Mouse (Mus musculus): Measurements from ENCODE around the gene Nin. TPM values are rescaled to one million over a fixed set of nuclear protein-coding genes. Genes with fewer than 3 reads are reported as not detected.

The Nin gene
- polyA plus RNA-seq, 1 experiment from 2014 or later: 15.7 TPM

DNA sequence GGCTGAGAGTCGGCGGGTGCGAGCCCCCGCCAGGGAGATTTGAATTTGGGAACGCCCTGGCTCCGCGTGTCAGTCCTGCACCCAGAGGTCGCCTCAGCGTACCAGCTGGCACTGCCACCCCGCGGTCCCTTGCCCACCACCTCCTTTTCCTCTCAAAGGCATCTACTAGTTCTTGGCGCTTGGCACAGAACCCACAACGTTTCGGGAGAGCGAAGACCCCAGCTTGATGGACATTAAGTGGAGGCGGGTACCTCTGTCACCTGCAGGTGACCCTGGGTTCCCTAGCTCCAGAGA, 1.5 kb downstream of the Nin start:
- peak overlapping the region; percentile 91 for H3K9ac ChIP-seq
- H3K36me3 ChIP-seq: no peaks in the 10 kb centered on the region
- peaks cover 29% of the 10 kb centered on the region for H3K4me1 ChIP-seq
- H3K4me2 ChIP-seq (replicated peaks): peak overlapping the region; percentile 86
- no peak for ATAC-seq (ENCODE audit: low FRiP score)
- WGBS: 2% methylated on average over 12 of the region's 16 CpGs
- H3K4me3 ChIP-seq: peak overlapping the region; percentile 84
- no peaks in the 10 kb centered on the region; the same call in 1 of the 2 replicates for H3K27me3 ChIP-seq
- H3K9me3 ChIP-seq (replicated peaks): no peaks in the 10 kb centered on the region
- peak overlapping the region; percentile 93 for H3K27ac ChIP-seq

DNA sequence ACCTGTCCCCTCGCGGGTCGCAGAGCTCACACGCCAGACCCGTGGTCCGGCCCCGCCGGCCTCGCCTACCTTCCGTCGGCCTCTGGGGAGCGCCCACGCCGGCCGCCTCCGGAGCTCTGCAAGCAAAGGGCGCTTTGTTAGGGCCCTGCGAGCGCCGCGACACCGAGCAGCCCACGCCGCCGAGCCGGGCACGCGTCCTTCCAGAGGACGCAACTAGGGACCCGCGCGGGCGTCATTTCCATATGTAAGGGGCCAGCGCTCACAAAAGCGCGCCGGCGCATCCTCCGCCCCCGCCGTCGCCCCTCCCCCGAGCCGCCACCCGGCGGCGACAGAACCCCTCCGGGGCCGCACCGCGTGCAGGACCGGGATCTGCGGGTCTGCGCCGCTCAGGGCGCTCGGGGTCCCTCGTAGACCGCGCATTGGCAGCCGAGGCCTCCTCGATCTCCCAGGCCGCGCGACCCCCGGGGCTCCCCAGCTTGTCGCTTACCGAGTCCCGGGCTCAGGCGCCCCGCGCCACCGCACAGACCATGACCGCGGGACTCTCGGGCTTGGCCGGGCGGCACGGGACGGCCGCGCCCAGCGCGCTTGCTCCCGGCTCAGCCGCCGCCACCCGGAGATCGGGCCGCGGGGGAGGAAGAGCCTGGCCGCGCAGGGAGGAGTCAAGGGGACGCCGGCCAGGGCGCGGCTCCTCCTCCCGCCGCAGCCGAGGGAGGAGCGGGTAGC, 2.0 kb downstream of the Nin start:
- Histone ChIP-seq H3K4me1 (peaks cover 34% of the 10 kb centered on the region), H3K27me3 (no peaks in the 10 kb centered on the region; the same call in 1 of the 2 replicates), H3K27ac (peak overlapping the region; percentile 93), H3K9ac (peak overlapping the region; percentile 91), H3K4me3 (peak overlapping the region; percentile 84), H3K36me3 (no peaks in the 10 kb centered on the region), H3K9me3 (replicated peaks) (no peaks in the 10 kb centered on the region), H3K4me2 (replicated peaks) (peak overlapping the region; percentile 86)
- WGBS: under 1% methylated on average over 92 of the region's 101 CpGs
- ATAC-seq (ENCODE audit: low FRiP score): peak; percentile 84

DNA sequence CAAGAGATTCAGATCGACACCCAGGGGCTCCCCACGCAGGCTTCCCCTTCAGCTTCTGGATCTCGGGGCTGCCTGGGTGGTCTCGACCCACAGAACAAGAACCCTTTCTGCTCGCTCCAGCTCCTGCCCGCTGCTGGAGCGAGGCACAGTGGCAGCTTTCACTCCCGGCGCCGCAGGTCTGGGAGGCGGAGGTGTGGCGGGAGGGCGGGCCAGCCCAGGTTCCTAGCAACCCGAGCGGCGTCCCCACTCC, 2.5 kb downstream of the Nin start:
- Histone ChIP-seq H3K9me3 (replicated peaks) (no peaks in the 10 kb centered on the region), H3K4me3 (peak overlapping the region; percentile 84), H3K27ac (peak overlapping the region; percentile 93), H3K9ac (peak overlapping the region; percentile 91), H3K27me3 (no peaks in the 10 kb centered on the region; the same call in 1 of the 2 replicates), H3K36me3 (no peaks in the 10 kb centered on the region), H3K4me2 (replicated peaks) (peak overlapping the region; percentile 86), H3K4me1 (peaks cover 39% of the 10 kb centered on the region)
- peak; percentile 69 for ATAC-seq (ENCODE audit: low FRiP score)
- 0% methylated on average over 13 of the region's 16 CpGs for WGBS

DNA sequence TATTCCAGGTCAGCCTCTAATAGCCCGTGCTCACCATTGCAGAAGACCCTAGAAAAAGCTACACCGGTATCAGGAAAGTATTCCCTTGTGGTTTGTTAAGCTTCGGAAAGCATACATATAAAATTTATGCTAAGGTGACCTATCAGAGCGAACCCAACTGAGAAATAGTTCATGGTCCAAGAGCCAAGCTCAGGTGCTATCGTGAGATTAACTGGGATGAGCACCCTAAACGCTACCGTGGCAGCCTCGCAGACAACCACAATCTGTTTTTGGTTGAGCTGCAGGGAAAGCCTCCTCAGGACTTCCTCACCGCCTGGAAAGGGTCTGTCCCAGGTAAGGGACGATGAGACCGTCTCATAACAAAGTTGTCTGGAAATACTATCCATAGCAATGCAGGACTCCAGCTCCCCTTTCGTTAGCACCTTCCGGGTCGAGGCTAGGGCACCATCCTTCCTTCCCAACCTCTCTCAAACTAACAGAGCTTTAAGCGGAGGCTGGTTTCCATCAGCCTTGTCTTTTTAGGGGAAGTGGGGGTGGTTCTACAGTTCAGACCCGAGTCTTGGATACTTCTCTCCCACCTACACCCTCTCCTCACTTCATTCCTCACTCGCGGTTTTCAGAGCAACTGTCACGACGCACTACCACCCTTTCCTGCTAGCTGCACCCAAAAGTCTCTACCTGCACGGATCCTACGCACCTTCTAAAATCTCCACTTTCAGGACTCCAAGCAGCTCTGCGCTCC, 3.0 kb downstream of the Nin start:
- no peaks in the 10 kb centered on the region; the same call in 1 of the 2 replicates for H3K27me3 ChIP-seq
- no peaks in the 10 kb centered on the region for H3K36me3 ChIP-seq
- H3K4me3 ChIP-seq: peak overlapping the region; percentile 84
- H3K4me1 ChIP-seq: peaks cover 44% of the 10 kb centered on the region
- peak overlapping the region; percentile 86 for H3K4me2 ChIP-seq (replicated peaks)
- WGBS: 13% methylated on average over 23 of the region's 23 CpGs
- H3K27ac ChIP-seq: peak overlapping the region; percentile 93; the same call in 1 of the 2 replicates
- peak overlapping the region; percentile 91 for H3K9ac ChIP-seq
- no peak for ATAC-seq (ENCODE audit: low FRiP score)
- H3K9me3 ChIP-seq (replicated peaks): no peaks in the 10 kb centered on the region

DNA sequence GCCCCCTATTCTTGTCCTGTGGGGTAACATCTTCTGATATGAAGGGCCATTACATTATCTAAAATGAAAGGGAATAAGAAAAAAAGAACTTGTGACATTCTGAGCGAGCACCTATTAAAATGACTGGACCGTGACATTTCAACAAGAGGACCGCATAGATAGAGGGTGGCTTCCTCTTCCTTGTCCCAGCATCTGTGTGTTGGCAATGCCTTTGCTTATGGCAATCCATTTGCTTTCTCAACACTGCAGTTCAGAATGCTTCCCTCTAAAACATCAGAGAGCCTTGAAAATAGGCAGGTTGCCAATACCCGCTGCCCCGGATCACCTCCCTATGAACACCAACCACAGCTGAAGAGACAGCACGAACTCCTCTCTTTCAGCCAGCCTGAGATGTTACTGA, 3.6 kb downstream of the Nin start:
- Histone ChIP-seq H3K4me1 (peaks cover 50% of the 10 kb centered on the region), H3K9me3 (replicated peaks) (no peaks in the 10 kb centered on the region), H3K27ac (no peak overlapping the region), H3K4me3 (peak overlapping the region; percentile 84), H3K9ac (peak overlapping the region; percentile 91; the same call in 1 of the 2 replicates), H3K36me3 (no peaks in the 10 kb centered on the region), H3K4me2 (replicated peaks) (peak overlapping the region; percentile 86), H3K27me3 (no peaks in the 10 kb centered on the region; the same call in 1 of the 2 replicates)
- no peak for ATAC-seq (ENCODE audit: low FRiP score)
- 60% methylated on average over 6 of the region's 6 CpGs for WGBS

DNA sequence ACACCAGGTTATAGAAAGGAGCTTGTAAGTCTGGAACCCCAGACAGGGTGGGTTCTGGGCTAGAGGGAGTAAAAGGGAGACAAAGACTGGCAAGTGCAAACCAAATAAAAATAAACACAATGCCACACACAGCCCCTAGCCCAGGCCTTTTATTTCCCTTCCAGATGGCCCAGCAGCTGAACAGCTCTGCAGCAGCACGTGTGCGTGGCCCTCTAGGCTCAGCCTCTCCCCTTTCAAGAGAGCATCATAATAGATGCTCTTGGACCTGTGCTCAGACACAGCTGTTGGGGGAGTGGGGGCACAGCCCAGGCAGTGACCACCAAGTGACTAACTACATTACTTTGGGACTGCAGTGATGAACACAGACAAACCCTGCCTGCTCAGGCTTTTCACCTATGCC, 5.4 kb downstream of the Nin start:
- no peaks in the 10 kb centered on the region for H3K27me3 ChIP-seq
- no peaks in the 10 kb centered on the region for H3K9me3 ChIP-seq (replicated peaks)
- WGBS: 9% methylated on average over 2 of the region's 2 CpGs
- H3K9ac ChIP-seq: no peak overlapping the region
- H3K4me1 ChIP-seq: peaks cover 63% of the 10 kb centered on the region
- peak; percentile 44 for ATAC-seq (ENCODE audit: low FRiP score)
- no peaks in the 10 kb centered on the region for H3K36me3 ChIP-seq
- H3K27ac ChIP-seq: peak overlapping the region; percentile 66
- no peak overlapping the region for H3K4me2 ChIP-seq (replicated peaks)
- H3K4me3 ChIP-seq: no peak overlapping the region

DNA sequence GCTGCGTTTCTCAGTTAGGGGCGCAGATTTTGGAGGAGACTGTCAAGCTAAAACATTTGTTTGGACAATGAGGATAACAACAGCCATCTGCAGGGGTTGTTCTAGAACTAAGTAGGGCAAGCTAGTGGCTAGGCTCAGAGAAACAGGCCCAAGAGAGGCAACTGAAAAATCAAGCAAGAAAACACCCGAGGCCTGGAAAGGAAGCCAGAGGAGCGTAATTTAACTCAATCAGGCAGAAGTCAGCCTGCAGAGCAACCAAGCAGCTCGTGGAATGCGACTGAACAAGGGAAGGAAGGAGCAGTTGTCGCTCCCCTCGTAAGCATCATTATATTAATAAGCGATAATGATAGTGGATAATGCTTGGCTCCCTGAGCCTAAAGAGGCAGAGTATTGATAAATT, 7.0 kb downstream of the Nin start:
- no peak for ATAC-seq (ENCODE audit: low FRiP score)
- WGBS: 58% methylated on average over 9 of the region's 9 CpGs
- Histone ChIP-seq H3K27ac (peak overlapping the region; percentile 3; the same call in 1 of the 2 replicates), H3K27me3 (no peaks in the 10 kb centered on the region), H3K4me1 (peaks cover 65% of the 10 kb centered on the region), H3K4me2 (replicated peaks) (no peak overlapping the region), H3K4me3 (no peak overlapping the region), H3K9ac (no peak overlapping the region), H3K9me3 (replicated peaks) (no peaks in the 10 kb centered on the region), H3K36me3 (peaks cover 5% of the 10 kb centered on the region; the same call in 1 of the 2 replicates)

DNA sequence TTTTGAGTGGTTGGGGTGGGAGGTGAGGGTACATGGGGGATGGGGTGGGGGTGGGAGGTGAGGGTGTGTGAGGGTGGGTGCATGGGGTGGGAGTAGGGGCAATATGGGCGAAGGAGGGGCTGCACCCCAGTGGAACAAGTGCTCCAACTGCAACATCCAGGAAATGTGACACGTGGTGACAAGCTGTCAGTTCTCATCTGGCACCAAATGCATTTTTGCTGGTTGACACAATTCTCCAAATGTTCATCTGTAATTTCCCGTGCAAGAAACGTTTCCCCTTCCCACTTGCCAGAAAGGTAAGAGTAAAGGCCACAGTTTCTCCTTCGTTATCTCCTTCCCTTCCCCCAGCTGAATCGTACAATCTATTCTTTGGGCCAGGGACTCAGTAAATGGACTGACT, 7.6 kb downstream of the Nin start:
- no peak for ATAC-seq (ENCODE audit: low FRiP score)
- H3K27me3 ChIP-seq: no peaks in the 10 kb centered on the region
- no peak overlapping the region; the same call in 1 of the 2 replicates for H3K27ac ChIP-seq
- H3K9me3 ChIP-seq (replicated peaks): no peaks in the 10 kb centered on the region
- H3K4me3 ChIP-seq: no peak overlapping the region
- peaks cover 8% of the 10 kb centered on the region; the same call in 1 of the 2 replicates for H3K36me3 ChIP-seq
- peaks cover 64% of the 10 kb centered on the region for H3K4me1 ChIP-seq
- H3K4me2 ChIP-seq (replicated peaks): no peak overlapping the region
- 68% methylated on average over 6 of the region's 6 CpGs for WGBS
- H3K9ac ChIP-seq: no peak overlapping the region

DNA sequence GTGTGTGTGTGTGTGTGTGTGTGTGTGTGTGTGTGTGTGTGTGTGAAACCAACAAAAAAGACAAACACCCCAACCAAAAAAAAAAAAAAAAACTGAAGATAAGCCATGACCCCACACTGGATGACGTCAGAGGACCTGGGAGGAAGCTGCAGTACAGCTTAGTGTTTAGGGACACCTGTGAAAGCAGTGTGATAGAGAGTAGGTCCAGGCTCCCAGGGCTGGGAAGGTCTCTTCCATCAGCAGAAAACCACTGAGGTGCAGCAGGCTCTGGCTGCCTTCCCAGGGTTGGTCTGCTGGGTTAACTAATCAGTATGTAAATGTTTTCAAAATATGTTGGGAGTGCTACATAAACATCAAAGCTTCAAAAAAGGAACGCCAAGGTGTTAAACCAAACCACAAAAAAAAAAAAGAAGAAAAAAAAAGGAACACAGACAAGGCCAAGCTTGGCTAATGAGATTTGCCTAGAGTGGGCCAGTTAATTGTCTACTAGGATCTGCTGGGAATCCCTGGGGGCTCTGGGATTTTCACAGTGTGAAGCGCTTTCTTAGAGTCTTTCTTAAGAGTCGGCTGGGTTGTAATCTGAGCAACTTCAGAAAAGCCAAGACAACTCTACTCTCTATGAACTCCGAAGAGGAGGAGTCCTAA, 8.6 kb downstream of the Nin start:
- peaks cover 10% of the 10 kb centered on the region; the same call in 1 of the 2 replicates for H3K36me3 ChIP-seq
- H3K9ac ChIP-seq: no peak overlapping the region
- no peak for ATAC-seq (ENCODE audit: low FRiP score)
- no peak overlapping the region for H3K4me3 ChIP-seq
- no peaks in the 10 kb centered on the region for H3K9me3 ChIP-seq (replicated peaks)
- peak overlapping the region; percentile 40; the same call in 1 of the 2 replicates for H3K27ac ChIP-seq
- no peaks in the 10 kb centered on the region for H3K27me3 ChIP-seq
- H3K4me2 ChIP-seq (replicated peaks): no peak overlapping the region
- WGBS: 18% methylated on average over 5 of the region's 5 CpGs
- peaks cover 54% of the 10 kb centered on the region for H3K4me1 ChIP-seq

DNA sequence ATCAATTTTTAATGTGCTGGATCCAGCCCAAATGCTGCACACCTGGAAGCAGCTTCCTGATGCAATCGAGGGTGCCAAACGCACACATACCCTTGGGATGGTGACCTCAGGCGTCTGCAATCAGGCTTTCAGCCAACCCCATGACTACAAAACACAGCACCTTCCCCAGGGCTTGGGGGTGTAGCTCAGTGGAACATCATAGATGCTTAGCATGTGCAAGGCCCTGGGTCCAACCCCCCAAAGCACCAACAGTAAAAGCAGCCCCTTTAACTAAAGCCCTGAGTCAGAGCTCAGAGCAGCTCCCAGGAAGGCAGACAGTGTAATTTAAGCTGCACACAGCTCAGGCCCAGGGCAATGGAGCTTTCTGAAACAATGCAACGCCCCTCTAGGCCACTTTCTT, 9.3 kb downstream of the Nin start:
- 0 out of 2 replicates have a peak, but pooled peaks have one; percentile 8 for ATAC-seq (ENCODE audit: low FRiP score)

DNA sequence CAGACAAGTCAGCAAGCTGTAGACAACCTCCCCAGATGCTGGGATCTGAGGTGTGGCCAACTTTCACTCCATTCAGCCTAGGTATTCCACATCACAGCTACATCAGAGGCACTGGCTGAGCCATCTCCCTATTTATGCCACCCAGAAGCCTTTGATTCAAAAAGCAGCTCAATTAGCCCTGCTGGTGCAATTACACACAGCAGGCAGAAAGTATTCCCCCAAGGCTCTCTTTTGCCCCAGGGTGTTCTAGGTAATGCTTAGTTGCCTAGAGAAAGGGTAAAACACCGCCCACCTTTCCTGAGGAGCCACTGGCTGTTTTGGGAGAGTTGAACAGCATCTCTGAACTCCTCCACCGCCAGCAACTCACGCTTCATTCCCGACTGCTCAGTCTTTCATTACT, 10.3 kb downstream of the Nin start:
- H3K27me3 ChIP-seq: no peaks in the 10 kb centered on the region

More for the DNA sequence above, 9.3 kb downstream of the Nin start:
- H3K4me2 ChIP-seq (replicated peaks): no peak overlapping the region
- H3K9ac ChIP-seq: no peak overlapping the region
- H3K4me1 ChIP-seq: peaks cover 52% of the 10 kb centered on the region
- WGBS: 55% methylated on average over 4 of the region's 4 CpGs
- H3K4me3 ChIP-seq: no peak overlapping the region
- no peaks in the 10 kb centered on the region for H3K9me3 ChIP-seq (replicated peaks)
- peaks cover 10% of the 10 kb centered on the region; the same call in 1 of the 2 replicates for H3K36me3 ChIP-seq
- no peaks in the 10 kb centered on the region for H3K27me3 ChIP-seq
- H3K27ac ChIP-seq: peak overlapping the region; percentile 40; the same call in 1 of the 2 replicates

DNA sequence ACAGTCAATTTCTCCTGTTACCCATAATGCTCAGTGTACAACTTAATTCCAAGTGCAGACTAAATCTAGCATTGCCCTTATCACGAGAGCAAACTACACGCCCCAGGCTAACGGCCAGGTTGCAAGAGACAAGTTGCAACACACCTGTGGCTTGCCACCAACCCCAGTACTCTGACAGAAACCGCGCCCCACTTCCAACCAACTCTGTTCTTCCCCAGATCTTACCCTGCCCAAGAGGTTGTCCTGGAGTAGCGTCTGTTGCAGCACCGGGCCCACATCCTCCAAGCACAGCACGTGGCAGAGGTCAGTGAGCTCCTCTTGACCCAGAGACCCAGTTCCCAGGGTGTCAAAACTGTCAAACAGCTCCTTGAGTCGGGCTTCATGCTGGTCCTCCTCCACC, 11.1 kb downstream of the Nin start:
- Histone ChIP-seq H3K36me3 (peaks cover 10% of the 10 kb centered on the region; the same call in 1 of the 2 replicates), H3K9ac (no peak overlapping the region), H3K4me1 (peaks cover 42% of the 10 kb centered on the region), H3K27me3 (no peaks in the 10 kb centered on the region), H3K4me3 (no peak overlapping the region), H3K9me3 (replicated peaks) (no peaks in the 10 kb centered on the region), H3K27ac (no peak overlapping the region), H3K4me2 (replicated peaks) (no peak overlapping the region)
- WGBS: 92% methylated on average over 9 of the region's 9 CpGs
- no peak; the same call in 1 of the 2 replicates for ATAC-seq (ENCODE audit: low FRiP score)

More for the DNA sequence above, 10.3 kb downstream of the Nin start:
- no peak overlapping the region for H3K9ac ChIP-seq
- no peak overlapping the region for H3K4me2 ChIP-seq (replicated peaks)
- H3K4me1 ChIP-seq: peaks cover 50% of the 10 kb centered on the region
- H3K9me3 ChIP-seq (replicated peaks): no peaks in the 10 kb centered on the region
- H3K27ac ChIP-seq: no peak overlapping the region
- H3K36me3 ChIP-seq: peaks cover 10% of the 10 kb centered on the region; the same call in 1 of the 2 replicates
- 71% methylated on average over 4 of the region's 4 CpGs for WGBS
- H3K4me3 ChIP-seq: no peak overlapping the region
- ATAC-seq (ENCODE audit: low FRiP score): no peak
